Mouse (Mus musculus) midbrain, embryonic 12.5 days (tissue): ENCODE measurements around the gene Sbno1. TPM values are rescaled to one million over a fixed set of nuclear protein-coding genes. Genes with fewer than 3 reads are reported as not detected.
A peak's percentile ranks its signal among the peaks of the same experiment; 100 is the strongest.
"Not testable (repeated sequence)": the region's sequence is repeated elsewhere in the genome, so short reads cannot be mapped to it uniquely, and the experiment has no call there.

ENCODE experiments used
- ATAC-seq: fragments of 200-750 bp; cut with Nextera tagmentation; 2 replicates; pipeline ENCODE4 v1.8.0; 2017; ENCODE audit warnings: low read depth, moderate TSS enrichment, moderate library complexity; ENCODE audit not compliant: low FRiP score
- H3K27ac ChIP-seq: fragments of 300-500 bp; sonication (generic); replicated peaks from 2 replicates; pipeline ENCODE4 v1.5.1; 2016; ENCODE audit warnings: mild to moderate bottlenecking
- H3K27me3 ChIP-seq: fragments of 300-500 bp; sonication (generic); 2 replicates; pipeline ENCODE4 v1.6.1; 2016; ENCODE audit warnings: mild to moderate bottlenecking
- H3K36me3 ChIP-seq: fragments of 300-500 bp; sonication (generic); 2 replicates; pipeline ENCODE4 v1.6.1; 2016
- H3K4me1 ChIP-seq: fragments of 300-500 bp; sonication (generic); 2 replicates; pipeline ENCODE4 v1.6.1; 2016
- H3K4me2 ChIP-seq: fragments of 300-500 bp; sonication (generic); replicated peaks from 2 replicates; pipeline ENCODE4 v1.6.1; 2016; ENCODE audit warnings: mild to moderate bottlenecking, moderate library complexity
- H3K4me3 ChIP-seq: fragments of 300-500 bp; sonication (generic); 2 replicates; pipeline ENCODE4 v1.5.1; 2016; ENCODE audit warnings: mild to moderate bottlenecking
- H3K9ac ChIP-seq: fragments of 300-500 bp; sonication (generic); replicated peaks from 2 replicates; pipeline ENCODE4 v1.6.1; 2016; ENCODE audit warnings: mild to moderate bottlenecking, moderate library complexity
- H3K9me3 ChIP-seq: fragments of 300-500 bp; sonication (generic); 2 replicates; pipeline ENCODE4 v1.6.1; 2016; ENCODE audit warnings: mild to moderate bottlenecking
- WGBS: fragments of 180-500 bp; shearing (Covaris S2); methylation state at CpG from one replicate; pipeline ENCODE4 v1.1.7; 2016; 5-methylcytosine and 5-hydroxymethylcytosine counted together
- polyA plus RNA-seq: library from polyadenylated mRNA; unstranded; fragments of >200 nt; fragmentation: Nextera tagmentation; extraction: Ambion mirVana; gene quantifications from 2 replicates; pipeline ENCODE4 v1.2.1, GENCODE M21; 2016

The Sbno1 gene
- polyA plus RNA-seq = 110 and 111 TPM in 2 replicates

- H3K4me2 ChIP-seq = peak within 1 kb of the TSS; percentile 96
These were observed at the start of gene Sbno1 for GRCm38 (mm10) chr5:124425412-124426259. Sbno1 (minus strand) TSS chr5:124426001.

GRCm38 (mm10) chr5:124470591-124471171 is 44.9 kb upstream of the Sbno1 start:
- Histone ChIP-seq H3K36me3 (peaks cover 10% of the 10 kb centered on the region), H3K4me1 (peaks cover 5% of the 10 kb centered on the region; the same call in 1 of the 2 replicates), H3K9me3 (no peaks in the 10 kb centered on the region), H3K9ac (no peak overlapping the region), H3K4me3 (no peak overlapping the region), H3K4me2 (no peak overlapping the region), H3K27me3 (no peaks in the 10 kb centered on the region), H3K27ac (no peak overlapping the region)
- ATAC-seq = no peak
- WGBS = 90% methylated on average over 6 of the region's 6 CpGs

More at GRCm38 (mm10) chr5:124425412-124426259, at the start of gene Sbno1:
- WGBS = 0% methylated on average over 41 of the region's 81 CpGs
- Histone ChIP-seq H3K27me3 (no peaks in the 10 kb centered on the region), H3K4me1 (peaks cover 13% of the 10 kb centered on the region), H3K36me3 (0 out of 2 replicates have a peak, but pooled peaks cover 11% of the 10 kb centered on the region), H3K9ac (peak within 1 kb of the TSS; percentile 96), H3K4me3 (peak within 1 kb of the TSS; percentile 100), H3K27ac (peak within 1 kb of the TSS; percentile 87), H3K9me3 (no peaks in the 10 kb centered on the region)
- peak; percentile 93 for ATAC-seq

- WGBS = 90% methylated on average over 6 of the region's 6 CpGs
- Histone ChIP-seq H3K9me3 (no peaks in the 10 kb centered on the region), H3K4me1 (no peaks in the 10 kb centered on the region), H3K27me3 (no peaks in the 10 kb centered on the region), H3K36me3 (peaks cover 10% of the 10 kb centered on the region), H3K9ac (no peak overlapping the region), H3K4me3 (no peak overlapping the region), H3K27ac (no peak overlapping the region), H3K4me2 (no peak overlapping the region)
- ATAC-seq = no peak
These were observed 43.7 kb upstream of the Sbno1 start for GRCm38 (mm10) chr5:124469486-124469885.

GRCm38 (mm10) chr5:124468365-124468764 is 42.6 kb upstream of the Sbno1 start:
- ATAC-seq = no peak
- H3K9me3 ChIP-seq = no peaks in the 10 kb centered on the region
- H3K9ac ChIP-seq = no peak overlapping the region
- 95% methylated on average over 7 of the region's 7 CpGs for WGBS
- H3K4me2 ChIP-seq = no peak overlapping the region
- peaks cover 15% of the 10 kb centered on the region for H3K36me3 ChIP-seq
- no peak overlapping the region for H3K27ac ChIP-seq
- no peaks in the 10 kb centered on the region for H3K4me1 ChIP-seq
- H3K4me3 ChIP-seq = no peak overlapping the region
- no peaks in the 10 kb centered on the region for H3K27me3 ChIP-seq

GRCm38 (mm10) chr5:124467766-124468165 is 42.0 kb upstream of the Sbno1 start:
- no peak overlapping the region for H3K4me2 ChIP-seq
- no peak overlapping the region for H3K4me3 ChIP-seq
- ATAC-seq = no peak
- H3K9ac ChIP-seq = no peak overlapping the region
- 88% methylated on average over 1 of the region's 1 CpGs for WGBS
- peaks cover 21% of the 10 kb centered on the region for H3K36me3 ChIP-seq
- no peaks in the 10 kb centered on the region for H3K4me1 ChIP-seq
- no peaks in the 10 kb centered on the region for H3K27me3 ChIP-seq
- no peaks in the 10 kb centered on the region for H3K9me3 ChIP-seq
- H3K27ac ChIP-seq = no peak overlapping the region

- Histone ChIP-seq H3K4me1 (no peaks in the 10 kb centered on the region), H3K27ac (no peak overlapping the region), H3K27me3 (no peaks in the 10 kb centered on the region), H3K36me3 (peaks cover 47% of the 10 kb centered on the region), H3K9me3 (no peaks in the 10 kb centered on the region), H3K4me2 (no peak overlapping the region), H3K9ac (no peak overlapping the region), H3K4me3 (no peak overlapping the region)
- no peak for ATAC-seq
These were observed 39.1 kb upstream of the Sbno1 start for GRCm38 (mm10) chr5:124464905-124465304.

- H3K27me3 ChIP-seq = no peaks in the 10 kb centered on the region
- H3K4me3 ChIP-seq = no peak overlapping the region
- H3K36me3 ChIP-seq = peaks cover 54% of the 10 kb centered on the region
- no peaks in the 10 kb centered on the region for H3K9me3 ChIP-seq
- WGBS = 89% methylated on average over 5 of the region's 5 CpGs
- no peak overlapping the region for H3K9ac ChIP-seq
- no peak for ATAC-seq
- H3K27ac ChIP-seq = no peak overlapping the region
- no peaks in the 10 kb centered on the region for H3K4me1 ChIP-seq
- H3K4me2 ChIP-seq = no peak overlapping the region
These were observed 37.7 kb upstream of the Sbno1 start for GRCm38 (mm10) chr5:124463462-124463861.

GRCm38 (mm10) chr5:124462297-124463025 is 36.7 kb upstream of the Sbno1 start:
- 90% methylated on average over 8 of the region's 8 CpGs for WGBS
- H3K27me3 ChIP-seq = no peaks in the 10 kb centered on the region
- H3K9ac ChIP-seq = no peak overlapping the region
- no peak for ATAC-seq
- H3K4me1 ChIP-seq = no peaks in the 10 kb centered on the region
- H3K27ac ChIP-seq = no peak overlapping the region
- no peaks in the 10 kb centered on the region for H3K9me3 ChIP-seq
- H3K4me3 ChIP-seq = no peak overlapping the region
- H3K36me3 ChIP-seq = peaks cover 60% of the 10 kb centered on the region
- H3K4me2 ChIP-seq = no peak overlapping the region

- ATAC-seq, H3K27ac ChIP-seq: not testable (repeated sequence)
- peaks cover 76% of the 10 kb centered on the region for H3K36me3 ChIP-seq
These were observed 35.1 kb upstream of the Sbno1 start for GRCm38 (mm10) chr5:124460922-124461321.

GRCm38 (mm10) chr5:124456762-124457161 is 31.0 kb upstream of the Sbno1 start:
- ATAC-seq = no peak

More at GRCm38 (mm10) chr5:124460922-124461321, 35.1 kb upstream of the Sbno1 start:
- not testable (repeated sequence) for H3K9me3 ChIP-seq, H3K9ac ChIP-seq, H3K4me1 ChIP-seq, H3K27me3 ChIP-seq, H3K4me2 ChIP-seq, H3K4me3 ChIP-seq
- 94% methylated on average over 14 of the region's 14 CpGs for WGBS

GRCm38 (mm10) chr5:124454082-124454419 is 28.2 kb upstream of the Sbno1 start:
- Histone ChIP-seq H3K36me3 (peaks cover 94% of the 10 kb centered on the region), H3K4me2 (no peak overlapping the region), H3K9me3 (no peaks in the 10 kb centered on the region), H3K27me3 (no peaks in the 10 kb centered on the region), H3K4me1 (0 out of 2 replicates have a peak, but pooled peaks cover 5% of the 10 kb centered on the region), H3K4me3 (no peak overlapping the region), H3K27ac (0 out of 2 replicates have a peak overlapping the region, but pooled peaks have one; percentile 2), H3K9ac (no peak overlapping the region)
- no peak for ATAC-seq
- WGBS = 95% methylated on average over 1 of the region's 1 CpGs

More at GRCm38 (mm10) chr5:124456762-124457161, 31.0 kb upstream of the Sbno1 start:
- peaks cover 92% of the 10 kb centered on the region for H3K36me3 ChIP-seq
- no peak overlapping the region for H3K4me2 ChIP-seq
- 96% methylated on average over 6 of the region's 6 CpGs for WGBS
- no peak overlapping the region for H3K4me3 ChIP-seq
- no peaks in the 10 kb centered on the region for H3K27me3 ChIP-seq
- H3K9ac ChIP-seq = no peak overlapping the region
- no peak overlapping the region for H3K27ac ChIP-seq
- H3K9me3 ChIP-seq = no peaks in the 10 kb centered on the region
- no peaks in the 10 kb centered on the region for H3K4me1 ChIP-seq
